Mouse (Mus musculus) kidney, embryonic 15.5 days (tissue): ENCODE data around the gene Smco3. TPM values are rescaled to one million over a fixed set of nuclear protein-coding genes. Genes with fewer than 3 reads are reported as not detected.

Experiments
- ATAC-seq: fragments of 200-750 bp; cut with Nextera tagmentation; replicated peaks from 2 replicates; pipeline ENCODE4 v1.8.0; 2017; ENCODE audit warnings: moderate TSS enrichment; ENCODE audit not compliant: low FRiP score
- H3K27ac ChIP-seq: fragments of 300-500 bp; sonication (generic); 2 replicates; pipeline ENCODE4 v1.5.1; 2015; ENCODE audit warnings: mild to moderate bottlenecking, inconsistent platforms
- H3K27me3 ChIP-seq: fragments of 300-500 bp; sonication (generic); 2 replicates; pipeline ENCODE4 v1.6.1; 2015; ENCODE audit warnings: inconsistent platforms
- H3K36me3 ChIP-seq: fragments of 300-500 bp; sonication (generic); 2 replicates; pipeline ENCODE4 v1.6.1; 2015; ENCODE audit warnings: inconsistent platforms
- H3K4me1 ChIP-seq: fragments of 300-500 bp; sonication (generic); 2 replicates; pipeline ENCODE4 v1.6.1; 2015; ENCODE audit warnings: inconsistent platforms
- H3K4me2 ChIP-seq: fragments of 300-500 bp; sonication (generic); 2 replicates; pipeline ENCODE4 v1.6.1; 2015; ENCODE audit warnings: moderate library complexity, mild to moderate bottlenecking, inconsistent platforms
- H3K4me3 ChIP-seq: fragments of 300-500 bp; sonication (generic); replicated peaks from 2 replicates; pipeline ENCODE4 v1.5.1; 2015; ENCODE audit warnings: mild to moderate bottlenecking, inconsistent platforms
- H3K9ac ChIP-seq: fragments of 300-500 bp; sonication (generic); 2 replicates; pipeline ENCODE4 v1.6.1; 2015; ENCODE audit warnings: mild to moderate bottlenecking, inconsistent platforms
- H3K9me3 ChIP-seq: fragments of 300-500 bp; sonication (generic); replicated peaks from 2 replicates; pipeline ENCODE4 v1.6.1; 2016; ENCODE audit warnings: inconsistent platforms
- WGBS: fragments of 180-500 bp; shearing (Covaris S2); methylation state at CpG from one replicate; pipeline ENCODE4 v1.1.7; 2015; ENCODE audit warnings: mixed read lengths; 5-methylcytosine and 5-hydroxymethylcytosine counted together
- polyA plus RNA-seq: library from polyadenylated mRNA; unstranded; fragments of >200 nt; fragmentation: Nextera tagmentation; extraction: Ambion mirVana; gene quantifications from 2 replicates; pipeline ENCODE4 v1.2.1, GENCODE M21; 2015

The Smco3 gene
- polyA plus RNA-seq, 1 experiment from 2014 or later = 1.7 TPM

DNA sequence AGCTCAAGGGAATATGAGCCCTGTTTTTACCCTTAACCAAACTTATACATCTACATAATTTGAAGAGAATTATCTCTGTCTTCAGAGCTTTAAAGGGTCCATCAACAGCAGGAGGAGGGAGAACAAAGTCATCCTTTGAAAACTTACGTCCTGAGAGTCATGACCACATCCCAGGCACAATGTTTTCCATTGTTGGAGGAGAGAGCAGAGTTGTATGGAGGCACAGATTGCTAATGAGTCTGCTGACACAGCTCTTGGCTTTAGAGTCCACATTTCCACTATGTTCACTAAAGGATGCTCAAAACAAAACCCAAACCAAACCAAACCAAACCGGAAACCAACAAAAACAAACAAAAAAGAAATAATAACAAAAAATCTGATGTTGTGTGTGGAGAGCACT lies 9.7 kb upstream of the Smco3 start:
- Histone ChIP-seq H3K36me3 (no peaks in the 10 kb centered on the region), H3K4me2 (no peak overlapping the region), H3K27me3 (no peaks in the 10 kb centered on the region), H3K9ac (no peak overlapping the region), H3K4me3 (no peak overlapping the region), H3K9me3 (no peaks in the 10 kb centered on the region), H3K4me1 (no peaks in the 10 kb centered on the region), H3K27ac (no peak overlapping the region)
- 81% methylated on average over 2 of the region's 2 CpGs for WGBS
- no peak for ATAC-seq

DNA sequence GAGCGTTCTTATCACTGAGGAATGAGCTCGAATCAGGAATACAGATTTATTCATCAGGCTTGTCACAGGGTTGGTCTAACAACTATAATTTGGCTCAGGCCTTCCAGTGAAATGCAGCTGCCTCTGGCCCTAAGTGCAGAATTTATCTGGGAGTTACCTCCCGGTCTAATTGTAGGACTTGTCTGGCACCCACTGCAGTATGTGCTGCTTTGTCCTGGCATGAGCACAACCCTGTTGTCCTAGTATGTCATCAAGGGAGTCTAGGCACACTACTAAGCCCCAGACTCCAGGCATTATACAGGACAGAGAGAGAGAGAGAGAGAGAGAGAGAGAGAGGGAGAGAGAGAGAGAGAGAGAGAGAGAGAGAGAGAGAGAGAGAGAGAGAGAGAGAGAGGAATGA lies 2.1 kb upstream of the Smco3 start:
- WGBS = 84% methylated on average over 3 of the region's 3 CpGs
- Histone ChIP-seq H3K27ac (no peak overlapping the region), H3K9ac (no peak overlapping the region), H3K36me3 (no peaks in the 10 kb centered on the region), H3K4me3 (no peak overlapping the region), H3K27me3 (no peaks in the 10 kb centered on the region), H3K4me2 (no peak overlapping the region), H3K4me1 (no peaks in the 10 kb centered on the region), H3K9me3 (no peaks in the 10 kb centered on the region)
- ATAC-seq = no peak

DNA sequence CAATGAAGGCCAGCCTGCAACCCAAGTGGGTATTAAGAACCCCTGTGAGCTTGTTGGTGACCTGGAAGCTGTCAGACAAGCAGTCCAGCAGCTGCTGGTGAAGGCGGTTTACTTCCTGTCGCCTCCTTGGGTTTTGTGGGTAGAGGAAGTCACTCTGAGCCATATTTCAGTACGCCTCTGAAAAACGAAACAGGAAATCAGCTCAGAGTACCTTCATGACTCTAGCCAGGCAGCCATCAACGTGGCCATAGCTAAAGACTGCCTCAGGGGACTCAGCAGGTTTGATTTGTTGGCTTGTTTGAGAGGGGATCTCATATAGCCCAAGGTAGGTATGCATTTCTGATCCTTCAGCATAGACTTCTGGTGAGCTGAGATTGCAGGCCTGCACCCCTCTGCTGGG lies 3.5 kb downstream of the Smco3 start:
- Histone ChIP-seq H3K36me3 (no peaks in the 10 kb centered on the region), H3K4me1 (peaks cover 8% of the 10 kb centered on the region), H3K4me3 (no peak overlapping the region), H3K4me2 (no peak overlapping the region), H3K9ac (no peak overlapping the region), H3K9me3 (no peaks in the 10 kb centered on the region), H3K27me3 (no peaks in the 10 kb centered on the region), H3K27ac (no peak overlapping the region)
- ATAC-seq = no peak
- WGBS = 62% methylated on average over 5 of the region's 5 CpGs

DNA sequence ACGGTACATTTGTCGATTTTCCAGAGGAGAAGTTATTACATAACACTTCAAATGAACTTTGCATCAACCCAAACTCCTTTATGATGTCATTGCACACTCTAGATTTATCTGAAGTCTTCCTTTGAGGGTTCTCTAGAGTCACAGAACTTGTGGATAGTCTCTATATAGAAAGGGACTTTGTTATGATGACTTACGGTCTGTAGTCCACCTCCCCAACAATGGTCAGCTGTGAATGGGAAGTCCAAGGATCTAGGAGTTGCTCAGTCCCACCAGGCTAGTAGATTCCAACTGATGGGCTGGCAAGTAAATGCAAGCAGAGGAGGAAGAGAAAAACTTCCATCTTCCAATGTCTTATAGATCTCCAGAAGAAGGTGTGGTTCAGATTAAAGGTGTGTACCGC lies 6.6 kb downstream of the Smco3 start:
- no peak for ATAC-seq
- 32% methylated on average over 4 of the region's 4 CpGs for WGBS
- H3K9ac ChIP-seq = peak overlapping the region; percentile 52
- H3K4me2 ChIP-seq = peak overlapping the region; percentile 72
- H3K27ac ChIP-seq = peak overlapping the region; percentile 87
- peaks cover 21% of the 10 kb centered on the region for H3K36me3 ChIP-seq
- H3K27me3 ChIP-seq = no peaks in the 10 kb centered on the region
- no peaks in the 10 kb centered on the region for H3K9me3 ChIP-seq
- peaks cover 10% of the 10 kb centered on the region for H3K4me1 ChIP-seq
- H3K4me3 ChIP-seq = peak overlapping the region; percentile 99

DNA sequence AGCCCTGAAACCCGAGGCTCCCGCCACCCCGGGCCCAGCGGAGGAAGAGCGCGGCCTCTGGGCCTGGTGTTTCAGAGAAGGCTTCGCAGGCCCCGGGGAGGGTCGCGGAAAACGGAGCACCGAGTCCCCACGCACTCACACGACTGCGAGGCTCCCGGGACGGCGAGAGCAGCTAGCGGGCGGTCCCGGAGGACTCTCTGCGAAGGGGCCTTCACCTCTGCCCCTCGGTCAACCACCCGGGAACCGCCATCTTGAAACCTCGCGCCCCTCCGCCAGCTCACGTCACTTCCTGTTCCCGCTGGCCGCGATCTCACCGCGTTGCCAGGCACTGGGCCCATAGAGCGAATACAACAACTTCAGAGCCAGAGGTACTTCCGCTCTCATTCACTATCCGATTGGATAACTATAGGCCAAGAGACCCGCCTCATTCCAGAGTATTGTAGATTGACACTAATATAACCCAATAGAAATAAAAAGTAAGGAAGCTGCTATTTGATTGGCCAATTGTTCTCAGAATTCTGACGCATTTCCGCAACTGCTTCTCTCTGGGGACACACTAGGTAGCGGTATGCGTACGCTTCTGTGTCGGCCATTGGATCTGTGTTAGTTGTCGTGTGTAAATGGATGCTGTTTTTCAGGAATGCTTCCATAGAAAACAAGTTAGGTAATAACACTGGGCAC lies 7.2 kb downstream of the Smco3 start, which contains the start of gene Wbp11:
Gene Wbp11, minus strand, starts transcription at position 353 of the 681 bp plus-strand sequence.
- peak within 1 kb of the TSS; percentile 99 for H3K4me3 ChIP-seq
- no peaks in the 10 kb centered on the region for H3K9me3 ChIP-seq
- ATAC-seq = peak; percentile 100
- peaks cover 23% of the 10 kb centered on the region for H3K36me3 ChIP-seq
- peak within 1 kb of the TSS; percentile 72 for H3K4me2 ChIP-seq
- under 1% methylated on average over 45 of the region's 45 CpGs for WGBS
- peak within 1 kb of the TSS; percentile 87 for H3K27ac ChIP-seq
- peak within 1 kb of the TSS; percentile 99 for H3K9ac ChIP-seq
- H3K4me1 ChIP-seq = peaks cover 10% of the 10 kb centered on the region
- no peaks in the 10 kb centered on the region for H3K27me3 ChIP-seq

DNA sequence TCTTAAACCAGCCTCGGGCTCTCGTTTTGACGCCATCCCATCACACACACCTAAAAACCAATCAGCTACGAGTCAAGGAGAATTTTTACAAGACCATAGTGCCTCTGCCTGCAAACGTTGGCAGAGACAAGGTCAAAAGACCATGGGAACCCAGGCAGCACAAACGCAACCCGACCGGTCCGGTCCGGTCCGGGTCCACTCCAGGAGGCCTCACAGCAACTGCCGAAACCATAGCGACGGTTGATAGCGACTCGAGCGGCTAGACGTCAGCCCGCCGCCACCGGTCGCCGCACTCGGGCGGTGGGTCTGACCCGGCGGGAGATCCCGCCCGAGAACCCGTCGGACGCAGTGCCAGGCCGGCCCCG lies 7.8 kb downstream of the Smco3 start, which contains the start of gene BC049715:
Gene BC049715, plus strand, starts transcription at position 111 of the 365 bp plus-strand sequence.
- under 1% methylated on average over 34 of the region's 34 CpGs for WGBS
- H3K4me2 ChIP-seq = peak within 1 kb of the TSS; percentile 72
- peak within 1 kb of the TSS; percentile 99 for H3K4me3 ChIP-seq
- H3K9ac ChIP-seq = peak within 1 kb of the TSS; percentile 99
- no peaks in the 10 kb centered on the region for H3K27me3 ChIP-seq
- peaks cover 29% of the 10 kb centered on the region for H3K36me3 ChIP-seq
- peaks cover 10% of the 10 kb centered on the region for H3K4me1 ChIP-seq
- ATAC-seq = no peak
- no peaks in the 10 kb centered on the region for H3K9me3 ChIP-seq
- H3K27ac ChIP-seq = peak within 1 kb of the TSS; percentile 87

DNA sequence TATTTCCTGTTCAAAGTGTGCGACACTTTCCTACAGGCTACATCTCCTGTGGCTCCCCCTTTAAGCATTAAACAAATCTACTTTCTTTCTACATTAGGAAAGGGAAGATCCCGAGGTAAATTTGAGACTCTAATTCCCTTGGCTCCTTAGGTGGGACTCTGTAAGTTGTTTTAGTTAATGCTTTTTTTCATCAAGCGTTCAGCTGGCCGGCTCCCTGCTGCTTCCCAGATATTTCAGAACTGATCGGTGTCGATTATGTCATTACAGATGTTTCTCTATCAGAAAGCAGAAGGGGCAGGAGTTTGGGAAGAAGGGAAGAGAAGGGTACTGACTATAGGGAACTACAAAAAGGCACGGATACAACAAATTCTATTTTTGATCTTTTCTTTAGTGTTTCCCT lies 8.1 kb downstream of the Smco3 start:
- Histone ChIP-seq H3K36me3 (peaks cover 32% of the 10 kb centered on the region), H3K4me2 (peak overlapping the region; percentile 72), H3K27me3 (no peaks in the 10 kb centered on the region), H3K9ac (peak overlapping the region; percentile 99), H3K4me3 (peak overlapping the region; percentile 99), H3K4me1 (peaks cover 10% of the 10 kb centered on the region), H3K9me3 (no peaks in the 10 kb centered on the region), H3K27ac (peak overlapping the region; percentile 86; the same call in 1 of the 2 replicates)
- 11% methylated on average over 7 of the region's 7 CpGs for WGBS
- no peak for ATAC-seq

DNA sequence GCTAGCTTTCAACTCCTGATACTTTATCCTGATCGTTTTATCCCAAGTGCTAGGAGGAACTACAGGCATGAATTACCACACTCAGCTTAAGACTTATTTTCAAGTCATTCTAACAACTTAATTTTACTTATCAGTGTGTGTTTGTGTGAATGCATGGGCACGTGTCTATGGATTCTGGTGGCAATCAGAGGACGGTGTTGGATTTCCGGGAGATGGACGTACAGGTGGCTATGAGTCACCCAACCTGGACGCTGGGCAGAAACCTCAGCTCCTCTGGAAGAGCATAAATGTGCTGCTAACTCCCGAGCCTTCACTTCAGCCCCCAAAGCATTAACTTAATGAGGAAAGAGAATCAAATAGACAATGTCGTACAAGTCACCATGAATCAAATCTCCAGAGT lies 10.3 kb downstream of the Smco3 start:
- H3K9me3 ChIP-seq = no peaks in the 10 kb centered on the region
- no peak overlapping the region for H3K27ac ChIP-seq
- ATAC-seq = no peak
- H3K36me3 ChIP-seq = peaks cover 54% of the 10 kb centered on the region
- H3K27me3 ChIP-seq = no peaks in the 10 kb centered on the region
- peaks cover 10% of the 10 kb centered on the region for H3K4me1 ChIP-seq
- no peak overlapping the region for H3K4me3 ChIP-seq
- 89% methylated on average over 8 of the region's 8 CpGs for WGBS
- H3K4me2 ChIP-seq = no peak overlapping the region
- no peak overlapping the region for H3K9ac ChIP-seq

DNA sequence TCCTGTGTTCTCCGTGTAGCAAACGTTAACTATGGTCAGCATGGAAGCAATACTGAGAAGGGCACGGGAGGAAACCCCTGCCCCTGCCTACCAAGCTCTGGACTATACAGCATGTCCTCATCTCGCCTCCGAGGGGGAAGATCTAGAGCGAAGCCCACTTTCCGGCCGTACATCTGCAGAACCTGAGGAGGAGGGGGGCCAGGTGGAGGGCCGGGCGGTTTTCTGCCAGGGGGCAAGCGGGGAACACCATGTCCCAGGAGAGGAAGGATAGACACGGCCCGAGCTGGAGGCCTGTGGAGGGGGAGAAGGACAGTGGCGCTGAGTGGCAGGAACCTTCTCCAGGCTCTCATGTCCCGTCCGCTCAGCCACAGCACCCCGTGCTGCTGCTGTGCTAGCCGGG lies 14.2 kb downstream of the Smco3 start:
- H3K36me3 ChIP-seq = peaks cover 92% of the 10 kb centered on the region
- H3K27ac ChIP-seq = no peak overlapping the region
- no peak overlapping the region for H3K9ac ChIP-seq
- H3K4me1 ChIP-seq = no peaks in the 10 kb centered on the region
- H3K4me2 ChIP-seq = no peak overlapping the region
- 91% methylated on average over 18 of the region's 18 CpGs for WGBS
- no peaks in the 10 kb centered on the region for H3K27me3 ChIP-seq
- 0 out of 2 replicates have a peak, but pooled peaks have one; percentile 36 for ATAC-seq
- H3K4me3 ChIP-seq = no peak overlapping the region
- no peaks in the 10 kb centered on the region for H3K9me3 ChIP-seq

DNA sequence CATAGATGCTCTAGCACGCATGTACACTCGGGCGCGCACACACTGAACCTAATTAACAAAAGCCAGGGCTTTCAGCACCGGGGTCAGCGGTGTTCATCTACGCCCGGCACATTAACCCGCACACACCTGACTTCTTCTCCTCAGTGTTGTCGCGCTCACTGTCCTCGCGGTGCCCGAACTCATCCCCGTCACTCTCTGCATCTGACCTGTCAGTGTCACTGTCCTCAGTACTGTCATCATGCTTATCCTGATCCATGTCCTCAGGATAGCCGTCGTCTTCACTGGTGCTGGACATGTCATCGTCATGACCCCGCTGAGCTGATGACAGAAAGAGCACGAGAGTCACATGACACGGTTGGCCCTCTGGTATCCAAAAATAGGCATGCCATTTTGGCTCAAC lies 14.9 kb downstream of the Smco3 start:
- no peaks in the 10 kb centered on the region for H3K4me1 ChIP-seq
- H3K4me2 ChIP-seq = no peak overlapping the region
- no peak overlapping the region for H3K27ac ChIP-seq
- 96% methylated on average over 21 of the region's 21 CpGs for WGBS
- peaks cover 94% of the 10 kb centered on the region for H3K36me3 ChIP-seq
- no peak overlapping the region for H3K4me3 ChIP-seq
- no peaks in the 10 kb centered on the region for H3K9me3 ChIP-seq
- no peak overlapping the region for H3K9ac ChIP-seq
- no peak for ATAC-seq
- H3K27me3 ChIP-seq = no peaks in the 10 kb centered on the region

DNA sequence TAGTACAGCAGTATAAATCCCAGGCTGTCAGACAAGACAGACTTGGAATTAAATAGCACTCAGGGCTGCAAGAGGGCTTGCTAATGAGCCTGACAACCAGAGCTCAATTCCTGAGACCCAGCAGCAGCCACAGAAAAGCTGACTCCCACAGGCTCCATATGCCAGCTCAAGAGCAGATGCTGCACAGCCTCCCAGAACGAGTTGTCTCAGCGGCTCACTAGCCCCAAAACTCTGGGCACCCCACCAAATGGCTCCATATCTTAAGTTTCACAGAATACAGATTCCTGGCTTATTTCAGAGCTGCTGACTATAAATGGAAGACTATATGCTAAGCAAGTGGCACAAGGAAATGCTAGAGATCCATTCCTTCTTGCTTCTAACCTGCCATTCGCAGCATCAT lies 17.7 kb downstream of the Smco3 start:
- ATAC-seq = no peak
- Histone ChIP-seq H3K9ac (no peak overlapping the region), H3K9me3 (no peaks in the 10 kb centered on the region), H3K4me1 (no peaks in the 10 kb centered on the region), H3K27me3 (no peaks in the 10 kb centered on the region), H3K4me3 (no peak overlapping the region), H3K27ac (no peak overlapping the region), H3K36me3 (peaks cover 98% of the 10 kb centered on the region), H3K4me2 (no peak overlapping the region)
- 89% methylated on average over 3 of the region's 3 CpGs for WGBS

DNA sequence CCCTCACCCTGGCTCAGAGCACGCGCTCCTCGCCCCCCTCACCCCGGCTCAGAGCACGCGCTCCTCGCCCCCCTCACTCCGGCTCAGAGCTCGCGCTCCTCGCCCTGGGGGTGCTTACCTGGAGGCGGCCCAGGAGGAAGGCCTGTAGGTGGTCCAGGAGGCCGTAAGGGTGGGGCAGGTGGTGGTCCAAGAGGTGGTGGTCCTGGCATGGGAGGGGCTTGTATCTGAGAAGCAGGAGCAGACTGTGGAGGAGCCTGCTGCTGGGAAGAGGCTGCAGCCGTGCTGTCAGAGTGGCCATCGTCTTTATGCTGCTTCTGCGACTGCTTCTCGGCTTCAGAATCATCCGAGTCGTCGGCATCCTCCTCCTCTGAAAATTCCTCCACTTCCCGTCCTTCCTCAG lies 18.4 kb downstream of the Smco3 start:
- 92% methylated on average over 21 of the region's 21 CpGs for WGBS
- H3K36me3 ChIP-seq = peaks cover 98% of the 10 kb centered on the region
- H3K9me3 ChIP-seq = no peaks in the 10 kb centered on the region
- no peaks in the 10 kb centered on the region for H3K27me3 ChIP-seq
- H3K4me3 ChIP-seq = no peak overlapping the region
- no peak for ATAC-seq
- no peaks in the 10 kb centered on the region for H3K4me1 ChIP-seq
- H3K9ac ChIP-seq = no peak overlapping the region
- H3K4me2 ChIP-seq = no peak overlapping the region
- H3K27ac ChIP-seq = no peak overlapping the region

DNA sequence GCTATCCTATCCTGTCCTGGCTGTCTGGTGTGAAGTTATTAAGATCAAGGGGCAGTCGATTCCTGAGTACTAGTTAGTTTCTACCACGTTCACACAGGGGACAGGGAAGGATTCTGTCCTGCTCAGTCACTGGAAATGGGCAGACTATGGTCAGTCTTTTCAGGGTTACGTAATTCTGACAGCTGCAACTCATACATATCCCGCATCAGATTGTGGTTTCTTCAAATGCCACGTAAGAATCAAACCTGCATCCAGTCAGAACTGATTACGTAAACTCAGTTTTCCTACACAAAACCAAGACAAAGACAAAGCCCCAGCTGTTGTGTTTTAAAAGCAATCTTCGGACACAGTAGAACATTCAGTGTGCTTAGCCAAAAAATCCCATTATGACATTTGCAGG lies 19.9 kb downstream of the Smco3 start:
- Histone ChIP-seq H3K27me3 (no peaks in the 10 kb centered on the region), H3K9ac (no peak overlapping the region), H3K4me1 (no peaks in the 10 kb centered on the region), H3K27ac (no peak overlapping the region), H3K4me2 (no peak overlapping the region), H3K36me3 (peaks cover 86% of the 10 kb centered on the region), H3K4me3 (no peak overlapping the region), H3K9me3 (no peaks in the 10 kb centered on the region)
- ATAC-seq = no peak
- WGBS = 95% methylated on average over 7 of the region's 7 CpGs
